Mouse (Mus musculus): ENCODE results near the gene Edrf1. TPM values are rescaled to one million over a fixed set of nuclear protein-coding genes. Genes with fewer than 3 reads are reported as not detected.

The Edrf1 gene
- polyA plus RNA-seq, 1 experiment from 2014 or later = 25.7 TPM

DNA sequence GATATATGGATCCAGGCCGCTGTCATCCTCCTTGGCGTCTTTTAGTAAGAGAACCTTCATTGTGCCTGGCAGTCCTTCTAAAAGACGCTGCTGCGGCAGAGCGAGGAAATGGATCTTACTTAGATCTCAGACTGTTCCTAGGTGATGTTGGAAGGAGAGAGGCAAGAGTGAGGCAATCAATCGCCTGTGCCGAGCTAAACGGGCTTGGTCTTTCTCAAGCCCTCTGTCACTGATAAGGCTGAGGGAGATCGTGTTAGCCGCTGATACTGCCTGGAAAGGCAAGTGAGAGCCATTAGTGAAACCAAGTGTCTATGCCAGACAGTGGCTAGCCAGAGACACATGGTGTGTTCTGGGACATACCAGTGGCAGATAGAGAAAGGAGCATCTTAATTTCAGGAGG lies 65.0 kb downstream of the Edrf1 start:
- Histone ChIP-seq H3K27me3 (no peaks in the 10 kb centered on the region), H3K9me3 (no peaks in the 10 kb centered on the region), H3K27ac (no peak overlapping the region), H3K9ac (replicated peaks) (no peak overlapping the region), H3K4me1 (replicated peaks) (no peaks in the 10 kb centered on the region), H3K4me2 (replicated peaks) (no peak overlapping the region), H3K4me3 (replicated peaks) (no peak overlapping the region), H3K36me3 (peaks cover 21% of the 10 kb centered on the region)
- ATAC-seq = no peak
- WGBS = 95% methylated on average over 10 of the region's 10 CpGs

- 95% methylated on average over 7 of the region's 7 CpGs for WGBS
- peaks cover 7% of the 10 kb centered on the region for H3K4me1 ChIP-seq (replicated peaks)
- no peak overlapping the region for H3K9ac ChIP-seq (replicated peaks)
- no peak overlapping the region for H3K4me2 ChIP-seq (replicated peaks)
- no peaks in the 10 kb centered on the region for H3K9me3 ChIP-seq
- H3K27ac ChIP-seq = no peak overlapping the region
- H3K4me3 ChIP-seq (replicated peaks) = no peak overlapping the region
- peaks cover 11% of the 10 kb centered on the region; the same call in 1 of the 2 replicates for H3K36me3 ChIP-seq
- no peaks in the 10 kb centered on the region for H3K27me3 ChIP-seq
- no peak for ATAC-seq
Measured at GRCm38 (mm10) chr7:133703906-133704305, 66.6 kb downstream of the Edrf1 start.

GRCm38 (mm10) chr7:133707301-133707700 lies 70.0 kb downstream of the Edrf1 start:
- no peak for ATAC-seq
- H3K9ac ChIP-seq (replicated peaks) = no peak overlapping the region
- no peaks in the 10 kb centered on the region for H3K27me3 ChIP-seq
- H3K4me1 ChIP-seq (replicated peaks) = peaks cover 15% of the 10 kb centered on the region
- H3K4me2 ChIP-seq (replicated peaks) = no peak overlapping the region
- H3K9me3 ChIP-seq = no peaks in the 10 kb centered on the region
- H3K27ac ChIP-seq = no peak overlapping the region
- H3K4me3 ChIP-seq (replicated peaks) = no peak overlapping the region
- 94% methylated on average over 2 of the region's 2 CpGs for WGBS
- H3K36me3 ChIP-seq = peaks cover 4% of the 10 kb centered on the region; the same call in 1 of the 2 replicates

- Histone ChIP-seq H3K4me3 (replicated peaks) (no peak overlapping the region), H3K27me3 (no peaks in the 10 kb centered on the region), H3K9me3 (no peaks in the 10 kb centered on the region), H3K4me1 (replicated peaks) (no peaks in the 10 kb centered on the region), H3K27ac (no peak overlapping the region), H3K4me2 (replicated peaks) (no peak overlapping the region), H3K36me3 (peaks cover 83% of the 10 kb centered on the region), H3K9ac (replicated peaks) (no peak overlapping the region)
- ATAC-seq = no peak
- WGBS = 92% methylated on average over 4 of the region's 4 CpGs
Measured at GRCm38 (mm10) chr7:133715387-133715786, 78.0 kb downstream of the Edrf1 start.

DNA sequence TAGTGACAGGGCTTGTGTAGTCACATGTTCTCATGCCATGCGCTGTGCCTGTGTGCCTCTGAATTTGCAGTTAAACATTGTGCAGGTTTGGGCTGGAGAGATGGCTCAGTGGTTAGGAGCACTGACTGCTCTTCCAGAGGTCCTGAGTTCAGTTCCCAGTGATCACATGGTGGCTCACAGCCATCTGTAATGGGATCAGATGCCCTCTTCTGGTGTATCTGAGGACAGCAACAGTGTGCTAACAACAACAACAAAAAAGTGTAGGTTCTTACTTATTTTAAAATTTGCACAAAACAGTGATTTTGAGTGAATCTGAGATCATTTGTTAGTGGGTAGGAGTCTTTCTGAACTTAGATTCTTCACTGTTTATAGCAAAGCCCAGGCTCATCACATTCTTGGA lies 81.2 kb downstream of the Edrf1 start:
- H3K9me3 ChIP-seq = no peaks in the 10 kb centered on the region
- H3K4me3 ChIP-seq (replicated peaks) = no peak overlapping the region
- no peaks in the 10 kb centered on the region for H3K4me1 ChIP-seq (replicated peaks)
- H3K27ac ChIP-seq = no peak overlapping the region
- H3K4me2 ChIP-seq (replicated peaks) = no peak overlapping the region
- H3K36me3 ChIP-seq = peaks cover 99% of the 10 kb centered on the region
- H3K27me3 ChIP-seq = no peaks in the 10 kb centered on the region
- no peak overlapping the region for H3K9ac ChIP-seq (replicated peaks)
- 100% methylated on average over 1 of the region's 1 CpGs for WGBS
- ATAC-seq = no peak

GRCm38 (mm10) chr7:133720616-133721015 lies 83.3 kb downstream of the Edrf1 start:
- Histone ChIP-seq H3K9ac (replicated peaks) (no peak overlapping the region), H3K27ac (no peak overlapping the region), H3K4me1 (replicated peaks) (no peaks in the 10 kb centered on the region), H3K4me2 (replicated peaks) (no peak overlapping the region), H3K27me3 (no peaks in the 10 kb centered on the region), H3K4me3 (replicated peaks) (no peak overlapping the region), H3K9me3 (no peaks in the 10 kb centered on the region), H3K36me3 (peaks cover 99% of the 10 kb centered on the region)
- ATAC-seq = no peak
- 87% methylated on average over 11 of the region's 11 CpGs for WGBS

Other genes with a start within 250 kb of the Edrf1 start
- gene Tex36, start 35.4 kb upstream of the Edrf1 start, polyA plus RNA-seq (2015; fragmentation: Nextera tagmentation; extraction: Ambion mirVana) = 0.16 TPM in 1 of 2 replicates, not detected in the other
- gene Mmp21, start 42.5 kb downstream of the Edrf1 start, polyA plus RNA-seq (2015; fragmentation: Nextera tagmentation; extraction: Ambion mirVana) = 0.17 TPM in 2 replicates
- 110 TPM in 2 replicates for gene Bccip, start 71.8 kb downstream of the Edrf1 start, polyA plus RNA-seq (2015; fragmentation: Nextera tagmentation; extraction: Ambion mirVana)
- 58.6 and 59.0 TPM in 2 replicates for gene Uros, start 72.5 kb downstream of the Edrf1 start, polyA plus RNA-seq (2015; fragmentation: Nextera tagmentation; extraction: Ambion mirVana)
- 2.7 and 3.8 TPM in 2 replicates for gene Fank1, start 139.3 kb downstream of the Edrf1 start, polyA plus RNA-seq (2015; fragmentation: Nextera tagmentation; extraction: Ambion mirVana)
- gene Dhx32, start 145.2 kb downstream of the Edrf1 start, polyA plus RNA-seq (2015; fragmentation: Nextera tagmentation; extraction: Ambion mirVana) = 45.8 and 46.9 TPM in 2 replicates

Measured in midbrain, embryonic 13.5 days (tissue).